Mouse (Mus musculus) ES-E14 (cell line): ENCODE measurements around the gene Ap1ar. TPM values are rescaled to one million over a fixed set of nuclear protein-coding genes. Genes with fewer than 3 reads are reported as not detected.

ENCODE experiments used
- DNase-seq: peaks from one replicate; pipeline ENCODE4 v3.0.0-alpha.2; 2013; ENCODE audit warnings: low read depth, low spot score
- H3K27ac ChIP-seq: 2 replicates; pipeline ENCODE4 v1.5.1; 2012; ENCODE audit warnings: low read depth, mild to moderate bottlenecking, low read length, moderate library complexity, mixed read lengths; ENCODE audit not compliant: poor library complexity, insufficient read depth, severe bottlenecking
- H3K36me3 ChIP-seq: 2 replicates; pipeline ENCODE4 v1.6.1; 2012; ENCODE audit warnings: mild to moderate bottlenecking, low read length, moderate library complexity, mixed read lengths; ENCODE audit not compliant: control insufficient read depth, poor library complexity, insufficient read depth, severe bottlenecking
- H3K4me1 ChIP-seq, 2 experiments: fragments of 150-350 bp in 1 of 2; sonication (generic) in 1 of 2; 2 replicates each; pipeline ENCODE4 v1.6.1; 2012; ENCODE audit warnings: low read length in 2 of 2, mild to moderate bottlenecking in 1 of 2, mixed read lengths in 1 of 2; ENCODE audit not compliant: control insufficient read depth in 2 of 2, insufficient read depth in 2 of 2, poor library complexity in 1 of 2
- H3K4me3 ChIP-seq, 2 experiments: fragments of 150-350 bp in 1 of 2; sonication (generic) in 1 of 2; 2 replicates each; pipeline ENCODE4 v1.5.1; 2012; ENCODE audit warnings: low read length in 2 of 2, low read depth in 1 of 2, mild to moderate bottlenecking in 1 of 2, mixed read lengths in 1 of 2; ENCODE audit not compliant: insufficient read depth in 1 of 2, poor library complexity in 1 of 2, severe bottlenecking in 1 of 2
- H3K9ac ChIP-seq: 2 replicates; pipeline ENCODE4 v1.6.1; 2012; ENCODE audit warnings: low read depth, mild to moderate bottlenecking, low read length, mixed read lengths; ENCODE audit not compliant: poor library complexity, insufficient read depth, severe bottlenecking
- H3K9me3 ChIP-seq: fragments of 150-350 bp; sonication (generic); 2 replicates; pipeline ENCODE4 v1.6.1; 2012; ENCODE audit warnings: low read depth, mild to moderate bottlenecking, low read length; ENCODE audit not compliant: control insufficient read depth, insufficient read depth
- CHD2 ChIP-seq: IDR thresholded peaks from 2 replicates; pipeline ENCODE4 v1.6.1; 2014; ENCODE audit warnings: mild to moderate bottlenecking, low read depth, low read length, inconsistent platforms
- HCFC1 ChIP-seq: IDR thresholded peaks from 2 replicates; pipeline ENCODE4 v1.6.1; 2012; ENCODE audit warnings: low read length, inconsistent platforms, borderline replicate concordance; ENCODE audit not compliant: insufficient read depth
- MAFK ChIP-seq: IDR thresholded peaks from 2 replicates; pipeline ENCODE4 v1.6.1; 2014; ENCODE audit warnings: mild to moderate bottlenecking, low read depth, low read length, inconsistent platforms; ENCODE audit not compliant: insufficient read depth
- ZC3H11A ChIP-seq: IDR thresholded peaks from 2 replicates; pipeline ENCODE4 v1.6.1; 2012; ENCODE audit warnings: low read depth, mild to moderate bottlenecking, inconsistent platforms, low read length, borderline replicate concordance
- ZNF384 ChIP-seq: IDR thresholded peaks from 2 replicates; pipeline ENCODE4 v1.6.1; 2012; ENCODE audit warnings: low read depth, low read length, inconsistent platforms
- in situ Hi-C, 2 experiments: fragments of 600-800 bp; cut with MboI; formaldehyde crosslinking; loops; one replicate each; pipeline ENCODE4 v1.15.1; 2025; ENCODE audit warnings: low sequenced_read_pairs in 2 of 2, inconsistent platforms in 1 of 2; ENCODE audit not compliant: unreplicated experiment in 2 of 2
- total RNA-seq: library from RNA; depleted of rRNA; stranded (reverse); fragments of 300-350 nt; gene quantifications from 2 replicates; pipeline ENCODE4 v1.2.3, GENCODE M21; 2012

Gene Ap1ar
- total RNA-seq, 1 experiment, result 48.1 TPM

DNA sequence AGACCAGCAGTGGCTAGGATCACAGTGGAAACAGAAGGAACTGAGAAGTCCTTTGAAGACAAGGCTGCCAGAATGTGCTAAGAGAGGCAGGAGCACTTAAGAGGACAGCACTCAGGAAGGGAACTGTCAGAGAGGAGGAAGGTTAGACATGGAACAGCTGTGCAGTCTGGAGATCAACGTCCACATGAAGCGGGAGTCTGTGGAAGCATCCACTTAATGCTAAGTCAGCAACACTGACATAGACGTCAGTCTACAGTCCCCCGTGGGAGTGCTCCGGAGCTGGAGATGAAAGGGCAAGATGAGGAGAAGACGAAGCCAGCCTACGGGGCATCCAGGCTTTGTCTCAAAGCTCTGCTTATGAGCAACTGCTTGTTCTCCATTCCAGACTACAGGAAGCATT is 10.2 kb downstream of the Ap1ar start:
- Histone ChIP-seq H3K4me3 (no peak overlapping the region), H3K27ac (no peak overlapping the region), H3K9ac (no peak overlapping the region), H3K36me3 (no peaks in the 10 kb centered on the region; the same call in 1 of the 2 replicates), H3K4me1 (no peaks in the 10 kb centered on the region), H3K9me3 (no peaks in the 10 kb centered on the region)
- no peak for DNase-seq
- no peak for TF ChIP-seq ZNF384
- no peak for TF ChIP-seq HCFC1
- no peak for TF ChIP-seq ZC3H11A
- no peak for TF ChIP-seq CHD2
- no peak for TF ChIP-seq MAFK
- in situ Hi-C loops, result no loop called here

DNA sequence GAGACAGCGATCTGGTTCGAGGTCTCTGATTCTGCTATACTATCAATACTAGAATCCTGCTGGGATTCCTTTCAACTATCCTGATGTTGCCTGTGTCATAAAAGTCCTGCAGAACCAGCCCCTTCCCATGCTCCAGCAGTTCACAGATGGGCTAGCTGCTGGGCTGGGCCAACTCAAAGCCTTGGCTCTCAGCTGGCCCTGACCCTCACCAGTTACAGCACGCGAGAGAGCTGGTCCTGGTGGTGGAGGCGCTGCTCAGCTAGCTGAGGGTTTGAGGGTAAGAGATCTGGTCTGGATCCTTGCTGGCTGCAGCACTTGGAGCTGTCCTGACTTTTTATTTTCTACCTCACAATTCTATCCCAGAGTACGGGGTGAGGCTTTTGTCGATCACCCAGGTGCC is 10.8 kb downstream of the Ap1ar start:
- no peak overlapping the region for H3K27ac ChIP-seq

DNA sequence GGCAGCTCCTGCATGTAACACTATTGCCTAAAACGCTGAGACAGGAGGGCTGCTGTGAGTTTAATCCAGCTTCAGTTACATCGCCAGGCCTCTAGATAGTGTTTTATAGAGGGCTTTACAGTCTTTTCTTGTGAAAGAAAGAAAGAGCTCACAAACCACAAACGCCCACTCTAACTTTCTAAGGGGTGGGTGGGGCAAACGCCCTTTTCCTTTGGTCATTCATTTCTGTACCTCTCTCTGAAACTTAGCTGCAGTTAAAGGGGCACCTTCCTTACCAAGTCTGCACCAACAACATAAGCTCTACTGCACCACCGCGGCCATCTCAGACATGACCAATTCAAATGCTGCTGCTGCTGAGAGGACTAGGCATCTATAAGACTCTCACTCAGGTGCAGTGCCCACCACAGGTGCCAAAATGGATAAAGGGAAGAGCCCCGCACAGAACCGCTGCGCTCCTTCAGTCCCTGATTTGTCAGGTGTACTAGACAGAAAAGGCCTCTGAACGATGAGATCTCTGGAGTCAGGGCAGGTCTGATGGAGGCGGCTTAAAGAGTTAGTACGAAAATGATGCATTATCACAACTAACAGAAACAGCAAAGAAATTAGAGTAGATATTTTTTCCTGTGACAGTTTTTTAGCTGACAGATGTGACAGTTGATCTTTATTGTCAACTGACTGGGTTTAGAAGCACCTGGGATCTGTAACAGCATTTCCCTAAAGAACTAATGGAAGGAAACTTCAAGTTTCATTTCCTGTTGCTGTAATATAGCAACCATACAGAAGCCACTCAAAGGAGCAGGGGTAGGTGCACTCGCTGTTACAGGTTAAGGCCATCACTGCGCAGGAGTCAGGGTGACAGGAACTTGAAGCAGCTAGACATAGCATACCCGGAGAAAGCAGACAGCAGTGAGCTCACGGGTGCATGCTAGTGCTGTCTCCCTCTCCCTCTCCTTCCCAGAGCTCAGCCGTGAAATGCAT is 13.1 kb downstream of the Ap1ar start:
- H3K4me3 ChIP-seq, result no peak overlapping the region
- no peak overlapping the region for H3K27ac ChIP-seq
- in situ Hi-C loops, result no loop called here
- no peak for DNase-seq
- no peak overlapping the region for H3K9ac ChIP-seq
- no peak for TF ChIP-seq CHD2
- no peak for TF ChIP-seq MAFK
- no peak for TF ChIP-seq ZNF384
- no peak for TF ChIP-seq HCFC1
- no peak for TF ChIP-seq ZC3H11A
- H3K36me3 ChIP-seq, result peaks cover 4% of the 10 kb centered on the region; the same call in 1 of the 2 replicates
- H3K4me1 ChIP-seq, result no peaks in the 10 kb centered on the region
- no peaks in the 10 kb centered on the region for H3K9me3 ChIP-seq

More for the DNA sequence above, 10.8 kb downstream of the Ap1ar start:
- no peak overlapping the region for H3K9ac ChIP-seq
- no peaks in the 10 kb centered on the region for H3K9me3 ChIP-seq
- TF ChIP-seq HCFC1 (no peak), ZNF384 (no peak), ZC3H11A (no peak), MAFK (no peak), CHD2 (no peak)
- no peak for DNase-seq
- in situ Hi-C loops, result no loop called here
- peaks cover 3% of the 10 kb centered on the region; the same call in 1 of the 2 replicates for H3K36me3 ChIP-seq
- H3K4me1 ChIP-seq, result no peaks in the 10 kb centered on the region
- no peak overlapping the region for H3K4me3 ChIP-seq

DNA sequence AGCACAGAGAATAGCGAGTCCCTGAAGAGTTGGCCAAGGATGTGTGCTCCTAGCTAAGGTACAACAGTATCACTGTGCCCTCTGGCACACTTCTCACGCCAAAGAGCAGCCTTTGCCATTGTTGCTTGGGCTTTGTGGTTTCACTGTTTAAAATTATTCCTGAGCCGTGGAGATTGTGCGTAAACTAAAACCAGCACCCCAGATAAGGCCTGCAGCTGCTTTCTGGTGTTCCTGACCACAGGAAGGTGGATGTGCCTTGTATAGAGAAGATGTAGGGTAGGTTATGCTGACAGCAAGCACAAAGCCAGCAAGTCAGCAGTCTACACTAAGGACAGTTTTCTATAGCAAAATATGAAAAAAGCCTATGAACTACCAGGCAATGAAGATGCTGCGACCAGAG is 16.1 kb downstream of the Ap1ar start:
- Histone ChIP-seq H3K36me3 (peaks cover 8% of the 10 kb centered on the region; the same call in 1 of the 2 replicates), H3K4me3 (no peak overlapping the region), H3K4me1 (no peaks in the 10 kb centered on the region), H3K9me3 (no peaks in the 10 kb centered on the region), H3K9ac (no peak overlapping the region), H3K27ac (no peak overlapping the region)
- in situ Hi-C loops, result no loop called here
- DNase-seq, result no peak
- no peak for TF ChIP-seq HCFC1
- no peak for TF ChIP-seq MAFK
- TF ChIP-seq CHD2, result no peak
- no peak for TF ChIP-seq ZC3H11A
- TF ChIP-seq ZNF384, result no peak
